Mouse (Mus musculus): ENCODE results near the gene Edn1. TPM values are rescaled to one million over a fixed set of nuclear protein-coding genes. Genes with fewer than 3 reads are reported as not detected.

Edn1 gene
- polyA plus RNA-seq, 2 experiments = 0.14 to 0.33 TPM

DNA sequence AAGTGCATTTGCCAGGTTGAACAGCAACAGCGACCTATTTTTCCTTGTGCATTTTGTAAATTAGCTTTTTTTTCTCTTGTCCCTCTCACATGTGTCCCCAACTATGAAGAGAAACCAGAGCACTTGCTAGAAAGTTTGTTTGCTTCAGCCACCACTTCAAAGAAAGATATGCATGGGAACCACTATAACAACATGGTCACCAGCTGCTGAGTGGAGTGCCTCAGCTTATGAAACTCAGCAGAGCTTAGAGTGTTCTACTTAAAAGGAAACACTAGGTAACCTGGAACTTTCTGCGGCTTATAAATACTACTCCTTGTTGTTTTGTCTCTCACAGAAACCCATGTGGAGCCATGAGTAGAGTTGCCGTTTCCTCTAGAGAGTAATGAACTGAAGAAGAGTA lies 33.7 kb downstream of the Edn1 start:
- H3K9ac ChIP-seq (replicated peaks) = no peak overlapping the region
- no peak overlapping the region for H3K4me3 ChIP-seq (ENCODE audit: insufficient read depth in 1 of 2, low read depth in 2 of 2, low read length in 2 of 2)
- no peaks in the 10 kb centered on the region for H3K4me1 ChIP-seq (replicated peaks; ENCODE audit: control insufficient read depth in 2 of 2, insufficient read depth in 2 of 2, low read length in 1 of 2)
- H3K9me3 ChIP-seq (ENCODE audit: control insufficient read depth, low read length) = no peaks in the 10 kb centered on the region
- ATAC-seq (ENCODE audit: insufficient read depth) (no peak), DNase-seq (ENCODE audit: low read depth in 3 of 3, low spot score in 3 of 3) (no peak)
- TF ChIP-seq CTCF (IDR thresholded peaks at IDR 0.05; ENCODE audit: low read depth) = no peak
- no peak for TF ChIP-seq EP300 (IDR thresholded peaks at IDR 0.05; ENCODE audit: low read depth)
- WGBS (ENCODE audit: insufficient replicate concordance) = 50% methylated on average over 3 of the region's 3 CpGs
- H3K4me2 ChIP-seq (ENCODE audit: low read depth) = no peak overlapping the region
- no peaks in the 10 kb centered on the region for H3K36me3 ChIP-seq (replicated peaks; ENCODE audit: control insufficient read depth, insufficient read depth, low read depth)
- no peaks in the 10 kb centered on the region for H3K27me3 ChIP-seq (ENCODE audit: control insufficient read depth, insufficient read depth, low read length)
- H3K27ac ChIP-seq = no peak overlapping the region

GRCm38 (mm10) chr13:42336414-42336813 lies 35.1 kb downstream of the Edn1 start:
- DNase-seq (ENCODE audit: low read depth in 3 of 3, low spot score in 3 of 3) (no peak), ATAC-seq (ENCODE audit: insufficient read depth) (no peak)
- no peak overlapping the region for H3K4me3 ChIP-seq (ENCODE audit: insufficient read depth in 1 of 2, low read depth in 2 of 2, low read length in 2 of 2)
- no peaks in the 10 kb centered on the region for H3K9me3 ChIP-seq (ENCODE audit: control insufficient read depth, low read length)
- no peak overlapping the region for H3K9ac ChIP-seq (replicated peaks)
- TF ChIP-seq EP300 (IDR thresholded peaks at IDR 0.05; ENCODE audit: low read depth) (no peak), CTCF (IDR thresholded peaks at IDR 0.05; ENCODE audit: low read depth) (no peak)
- no peaks in the 10 kb centered on the region for H3K36me3 ChIP-seq (replicated peaks; ENCODE audit: control insufficient read depth, insufficient read depth, low read depth)
- no peaks in the 10 kb centered on the region for H3K27me3 ChIP-seq (ENCODE audit: control insufficient read depth, insufficient read depth, low read length)
- 35% methylated on average over 4 of the region's 4 CpGs for WGBS (ENCODE audit: insufficient replicate concordance)
- H3K4me1 ChIP-seq (replicated peaks; ENCODE audit: control insufficient read depth in 2 of 2, insufficient read depth in 2 of 2, low read length in 1 of 2) = no peaks in the 10 kb centered on the region
- no peak overlapping the region for H3K27ac ChIP-seq
- no peak overlapping the region for H3K4me2 ChIP-seq (ENCODE audit: low read depth)

GRCm38 (mm10) chr13:42337072-42337471 lies 35.8 kb downstream of the Edn1 start:
- no peak overlapping the region for H3K9ac ChIP-seq (replicated peaks)
- no peaks in the 10 kb centered on the region for H3K27me3 ChIP-seq (ENCODE audit: control insufficient read depth, insufficient read depth, low read length)
- no peaks in the 10 kb centered on the region for H3K9me3 ChIP-seq (ENCODE audit: control insufficient read depth, low read length)
- H3K36me3 ChIP-seq (replicated peaks; ENCODE audit: control insufficient read depth, insufficient read depth, low read depth) = no peaks in the 10 kb centered on the region
- ATAC-seq (ENCODE audit: insufficient read depth) (no peak), DNase-seq (ENCODE audit: low read depth in 3 of 3, low spot score in 3 of 3) (no peak)
- 38% methylated on average over 2 of the region's 2 CpGs for WGBS (ENCODE audit: insufficient replicate concordance)
- H3K4me2 ChIP-seq (ENCODE audit: low read depth) = no peak overlapping the region
- no peak overlapping the region for H3K4me3 ChIP-seq (ENCODE audit: insufficient read depth in 1 of 2, low read depth in 2 of 2, low read length in 2 of 2)
- no peak overlapping the region for H3K27ac ChIP-seq
- no peaks in the 10 kb centered on the region for H3K4me1 ChIP-seq (replicated peaks; ENCODE audit: control insufficient read depth in 2 of 2, insufficient read depth in 2 of 2, low read length in 1 of 2)
- no peak for TF ChIP-seq CTCF (IDR thresholded peaks at IDR 0.05; ENCODE audit: low read depth)
- TF ChIP-seq EP300 (IDR thresholded peaks at IDR 0.05; ENCODE audit: low read depth) = no peak

DNA sequence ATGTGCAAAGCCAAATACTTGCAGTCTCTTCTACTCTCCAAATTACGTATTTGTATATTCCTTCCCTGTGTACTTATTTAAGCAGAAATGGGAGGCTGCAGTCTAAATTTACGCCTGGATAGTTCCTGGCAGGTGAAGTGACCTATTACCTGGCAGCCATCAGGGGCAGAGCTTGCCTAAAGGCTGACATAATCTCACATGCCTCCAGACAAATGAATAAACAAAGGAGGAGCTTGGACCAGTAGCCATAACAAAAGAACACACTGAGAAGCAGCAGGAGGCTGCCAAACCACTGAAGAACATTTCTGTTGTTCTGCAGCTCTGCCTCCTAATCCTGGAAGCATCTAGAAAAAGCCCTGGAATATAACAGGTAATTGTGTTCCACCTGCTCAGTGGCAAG lies 38.2 kb downstream of the Edn1 start:
- 55% methylated on average over 2 of the region's 2 CpGs for WGBS (ENCODE audit: insufficient replicate concordance)
- no peaks in the 10 kb centered on the region for H3K4me1 ChIP-seq (replicated peaks; ENCODE audit: control insufficient read depth in 2 of 2, insufficient read depth in 2 of 2, low read length in 1 of 2)
- no peak overlapping the region for H3K9ac ChIP-seq (replicated peaks)
- no peak overlapping the region for H3K4me3 ChIP-seq (ENCODE audit: insufficient read depth in 1 of 2, low read depth in 2 of 2, low read length in 2 of 2)
- H3K27ac ChIP-seq = no peak overlapping the region
- H3K27me3 ChIP-seq (ENCODE audit: control insufficient read depth, insufficient read depth, low read length) = no peaks in the 10 kb centered on the region
- TF ChIP-seq CTCF (IDR thresholded peaks at IDR 0.05; ENCODE audit: low read depth) (no peak), EP300 (IDR thresholded peaks at IDR 0.05; ENCODE audit: low read depth) (no peak)
- DNase-seq (ENCODE audit: low read depth in 3 of 3, low spot score in 3 of 3) (no peak), ATAC-seq (ENCODE audit: insufficient read depth) (no peak)
- H3K4me2 ChIP-seq (ENCODE audit: low read depth) = no peak overlapping the region
- no peaks in the 10 kb centered on the region for H3K9me3 ChIP-seq (ENCODE audit: control insufficient read depth, low read length)
- H3K36me3 ChIP-seq (replicated peaks; ENCODE audit: control insufficient read depth, insufficient read depth, low read depth) = no peaks in the 10 kb centered on the region

- H3K4me1 ChIP-seq (replicated peaks; ENCODE audit: control insufficient read depth in 2 of 2, insufficient read depth in 2 of 2, low read length in 1 of 2) = no peaks in the 10 kb centered on the region
- H3K9ac ChIP-seq (replicated peaks) = no peak overlapping the region
- 31% methylated on average over 2 of the region's 2 CpGs for WGBS (ENCODE audit: insufficient replicate concordance)
- H3K27ac ChIP-seq = no peak overlapping the region
- H3K4me2 ChIP-seq (ENCODE audit: low read depth) = no peak overlapping the region
- H3K27me3 ChIP-seq (ENCODE audit: control insufficient read depth, insufficient read depth, low read length) = no peaks in the 10 kb centered on the region
- H3K36me3 ChIP-seq (replicated peaks; ENCODE audit: control insufficient read depth, insufficient read depth, low read depth) = no peaks in the 10 kb centered on the region
- no peak overlapping the region for H3K4me3 ChIP-seq (ENCODE audit: insufficient read depth in 1 of 2, low read depth in 2 of 2, low read length in 2 of 2)
- TF ChIP-seq CTCF (IDR thresholded peaks at IDR 0.05; ENCODE audit: low read depth) (no peak), EP300 (IDR thresholded peaks at IDR 0.05; ENCODE audit: low read depth) (no peak)
- H3K9me3 ChIP-seq (ENCODE audit: control insufficient read depth, low read length) = no peaks in the 10 kb centered on the region
- DNase-seq (ENCODE audit: low read depth in 3 of 3, low spot score in 3 of 3) (no peak), ATAC-seq (ENCODE audit: insufficient read depth) (no peak)
Measured at GRCm38 (mm10) chr13:42341871-42342532, 40.7 kb downstream of the Edn1 start.

Measured in liver, embryonic 14.5 days (tissue).